Mouse (Mus musculus): Measurements from ENCODE around the gene Lalba. TPM values are rescaled to one million over a fixed set of nuclear protein-coding genes. Genes with fewer than 3 reads are reported as not detected.
"Not testable (repeated sequence)": the region's sequence is repeated elsewhere in the genome, so short reads cannot be mapped to it uniquely, and the experiment has no call there.

Lalba gene
- polyA plus RNA-seq, 1 experiment from 2014 or later: not detected

GRCm38 (mm10) chr15:98483907-98484886 lies 1.7 kb upstream of the Lalba start:
- no peak overlapping the region for H3K4me2 ChIP-seq (replicated peaks)
- ATAC-seq: no peak

GRCm38 (mm10) chr15:98479568-98480102 lies 2.9 kb downstream of the Lalba start:
- Histone ChIP-seq H3K27me3 (replicated peaks) (no peaks in the 10 kb centered on the region), H3K36me3 (no peaks in the 10 kb centered on the region), H3K4me1 (replicated peaks) (no peaks in the 10 kb centered on the region; the same call in 1 of the 2 replicates), H3K4me3 (replicated peaks) (no peak overlapping the region), H3K9ac (no peak overlapping the region), H3K27ac (no peak overlapping the region), H3K4me2 (replicated peaks) (no peak overlapping the region), H3K9me3 (no peaks in the 10 kb centered on the region)
- WGBS: 78% methylated on average over 7 of the region's 7 CpGs
- ATAC-seq: no peak

More at GRCm38 (mm10) chr15:98483907-98484886, 1.7 kb upstream of the Lalba start:
- no peak overlapping the region for H3K9ac ChIP-seq
- WGBS: 55% methylated on average over 18 of the region's 18 CpGs
- no peak overlapping the region for H3K27ac ChIP-seq
- no peaks in the 10 kb centered on the region; the same call in 1 of the 2 replicates for H3K4me1 ChIP-seq (replicated peaks)
- no peaks in the 10 kb centered on the region for H3K9me3 ChIP-seq
- no peaks in the 10 kb centered on the region for H3K36me3 ChIP-seq
- no peaks in the 10 kb centered on the region for H3K27me3 ChIP-seq (replicated peaks)
- H3K4me3 ChIP-seq (replicated peaks): no peak overlapping the region

GRCm38 (mm10) chr15:98476281-98476680 lies 6.2 kb downstream of the Lalba start:
- Histone ChIP-seq H3K4me2 (replicated peaks) (no peak overlapping the region), H3K27ac (no peak overlapping the region), H3K36me3 (no peaks in the 10 kb centered on the region), H3K4me3 (replicated peaks) (no peak overlapping the region), H3K4me1 (replicated peaks) (no peaks in the 10 kb centered on the region), H3K9ac (no peak overlapping the region; the same call in 1 of the 2 replicates), H3K9me3 (no peaks in the 10 kb centered on the region), H3K27me3 (replicated peaks) (no peaks in the 10 kb centered on the region)
- WGBS: 78% methylated on average over 5 of the region's 5 CpGs
- no peak for ATAC-seq

- H3K36me3 ChIP-seq: no peaks in the 10 kb centered on the region
- no peaks in the 10 kb centered on the region for H3K4me1 ChIP-seq (replicated peaks)
- ATAC-seq: no peak
- H3K27ac ChIP-seq: no peak overlapping the region
- H3K4me2 ChIP-seq (replicated peaks): no peak overlapping the region
- no peak overlapping the region for H3K4me3 ChIP-seq (replicated peaks)
- WGBS: 50% methylated on average over 10 of the region's 10 CpGs
- no peaks in the 10 kb centered on the region for H3K9me3 ChIP-seq
- H3K27me3 ChIP-seq (replicated peaks): no peaks in the 10 kb centered on the region
- no peak overlapping the region for H3K9ac ChIP-seq
Observed at GRCm38 (mm10) chr15:98475382-98475781, 7.1 kb downstream of the Lalba start.

GRCm38 (mm10) chr15:98474958-98475357 lies 7.6 kb downstream of the Lalba start:
- WGBS: 73% methylated on average over 10 of the region's 10 CpGs
- H3K4me3 ChIP-seq (replicated peaks): no peak overlapping the region
- H3K27ac ChIP-seq: no peak overlapping the region
- H3K9me3 ChIP-seq: no peaks in the 10 kb centered on the region
- no peak overlapping the region for H3K9ac ChIP-seq
- H3K36me3 ChIP-seq: no peaks in the 10 kb centered on the region
- no peak overlapping the region for H3K4me2 ChIP-seq (replicated peaks)
- H3K4me1 ChIP-seq (replicated peaks): no peaks in the 10 kb centered on the region
- no peak for ATAC-seq
- no peaks in the 10 kb centered on the region for H3K27me3 ChIP-seq (replicated peaks)

GRCm38 (mm10) chr15:98471539-98471938 lies 11.0 kb downstream of the Lalba start:
- no peak for ATAC-seq
- H3K4me2 ChIP-seq (replicated peaks): no peak overlapping the region
- no peaks in the 10 kb centered on the region for H3K36me3 ChIP-seq
- 89% methylated on average over 13 of the region's 13 CpGs for WGBS
- no peaks in the 10 kb centered on the region for H3K27me3 ChIP-seq (replicated peaks)
- no peak overlapping the region for H3K9ac ChIP-seq
- H3K9me3 ChIP-seq: no peaks in the 10 kb centered on the region
- H3K4me1 ChIP-seq (replicated peaks): no peaks in the 10 kb centered on the region
- H3K4me3 ChIP-seq (replicated peaks): no peak overlapping the region
- no peak overlapping the region for H3K27ac ChIP-seq

GRCm38 (mm10) chr15:98469596-98469995 lies 12.9 kb downstream of the Lalba start, which contains the start of gene OR5BS1P:
TSS of gene OR5BS1P (plus strand) at chr15:98469896.
- H3K9ac ChIP-seq: no peak within 1 kb of the TSS
- no peaks in the 10 kb centered on the region for H3K36me3 ChIP-seq
- no peaks in the 10 kb centered on the region for H3K9me3 ChIP-seq
- no peak within 1 kb of the TSS for H3K4me2 ChIP-seq (replicated peaks)
- ATAC-seq: no peak
- no peaks in the 10 kb centered on the region for H3K27me3 ChIP-seq (replicated peaks)
- H3K4me3 ChIP-seq (replicated peaks): no peak within 1 kb of the TSS
- H3K27ac ChIP-seq: no peak within 1 kb of the TSS
- no peaks in the 10 kb centered on the region for H3K4me1 ChIP-seq (replicated peaks)
- 89% methylated on average over 4 of the region's 4 CpGs for WGBS

GRCm38 (mm10) chr15:98452288-98452687 lies 30.2 kb downstream of the Lalba start, which contains the start of gene Olfr281:
TSS of gene Olfr281 (plus strand) at chr15:98452588.
- no peak within 1 kb of the TSS for H3K27ac ChIP-seq
- no peaks in the 10 kb centered on the region; the same call in 1 of the 2 replicates for H3K27me3 ChIP-seq (replicated peaks)
- H3K9ac ChIP-seq: no peak within 1 kb of the TSS
- H3K4me1 ChIP-seq (replicated peaks): no peaks in the 10 kb centered on the region
- H3K9me3 ChIP-seq: no peaks in the 10 kb centered on the region
- 89% methylated on average over 7 of the region's 7 CpGs for WGBS
- no peak for ATAC-seq
- H3K4me3 ChIP-seq (replicated peaks): no peak within 1 kb of the TSS
- no peak within 1 kb of the TSS for H3K4me2 ChIP-seq (replicated peaks)
- no peaks in the 10 kb centered on the region for H3K36me3 ChIP-seq

- H3K36me3 ChIP-seq: no peaks in the 10 kb centered on the region
- no peaks in the 10 kb centered on the region; the same call in 1 of the 2 replicates for H3K27me3 ChIP-seq (replicated peaks)
- no peak overlapping the region for H3K4me3 ChIP-seq (replicated peaks)
- H3K9ac ChIP-seq: no peak overlapping the region
- no peak for ATAC-seq
- no peaks in the 10 kb centered on the region for H3K4me1 ChIP-seq (replicated peaks)
- H3K4me2 ChIP-seq (replicated peaks): no peak overlapping the region
- 64% methylated on average over 4 of the region's 4 CpGs for WGBS
- H3K27ac ChIP-seq: no peak overlapping the region
- H3K9me3 ChIP-seq: no peaks in the 10 kb centered on the region
Observed at GRCm38 (mm10) chr15:98448521-98448920, 34.0 kb downstream of the Lalba start.

- no peaks in the 10 kb centered on the region for H3K4me1 ChIP-seq (replicated peaks)
- no peaks in the 10 kb centered on the region for H3K27me3 ChIP-seq (replicated peaks)
- no peak overlapping the region for H3K9ac ChIP-seq
- H3K27ac ChIP-seq: no peak overlapping the region
- H3K4me2 ChIP-seq (replicated peaks): no peak overlapping the region
- no peaks in the 10 kb centered on the region for H3K36me3 ChIP-seq
- H3K9me3 ChIP-seq: no peaks in the 10 kb centered on the region
- no peak for ATAC-seq
- 72% methylated on average over 3 of the region's 3 CpGs for WGBS
- H3K4me3 ChIP-seq (replicated peaks): no peak overlapping the region
Observed at GRCm38 (mm10) chr15:98444561-98444960, 38.0 kb downstream of the Lalba start.

GRCm38 (mm10) chr15:98430925-98431324 lies 51.6 kb downstream of the Lalba start, which contains the start of gene Olfr282:
TSS of gene Olfr282 (plus strand) at chr15:98431225.
- H3K9me3 ChIP-seq; ATAC-seq; H3K9ac ChIP-seq; H3K36me3 ChIP-seq; H3K4me3 ChIP-seq (replicated peaks); H3K27me3 ChIP-seq (replicated peaks); H3K4me2 ChIP-seq (replicated peaks); H3K4me1 ChIP-seq (replicated peaks); H3K27ac ChIP-seq: not testable (repeated sequence)
- 82% methylated on average over 5 of the region's 5 CpGs for WGBS

Data from intestine, embryonic 15.5 days (tissue).